Mouse (Mus musculus) small intestine, adult 2 months (tissue): Measurements from ENCODE around the gene Inpp5k.

ENCODE experiments used
- CTCF ChIP-seq: fragments of 200-500 bp; IDR thresholded peaks from 2 replicates; pipeline ENCODE4 v1.5.1; 2012; ENCODE audit warnings: low read depth, mild to moderate bottlenecking, control low read depth, inconsistent platforms, low read length, moderate library complexity, mixed read lengths; ENCODE audit not compliant: insufficient replicate concordance, insufficient read length; ENCODE audit errors: extremely low read depth
- POLR2A ChIP-seq: fragments of 200-500 bp; IDR thresholded peaks from 2 replicates; pipeline ENCODE4 v1.6.1; 2012; ENCODE audit warnings: low read depth, mild to moderate bottlenecking, control low read depth, inconsistent platforms, low read length, moderate library complexity

DNA sequence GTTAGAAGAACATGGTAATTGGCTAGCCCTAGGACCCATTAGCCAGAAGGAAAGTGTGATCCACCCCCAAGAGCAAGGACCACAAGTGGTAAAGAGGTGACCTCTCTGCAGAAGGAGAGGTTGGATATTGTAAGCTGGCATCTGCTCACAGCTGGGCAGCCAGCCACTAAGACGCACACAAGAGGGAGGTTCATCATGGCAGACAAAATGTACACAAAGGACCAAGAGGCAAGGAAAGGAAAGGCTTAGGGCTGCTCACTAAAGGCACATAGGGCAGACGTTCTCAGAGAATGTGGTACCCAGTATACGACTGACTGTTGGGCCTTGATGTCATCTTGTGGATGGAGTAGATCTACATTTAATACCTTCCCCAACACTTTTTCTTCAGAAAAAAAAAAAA lies 44.1 kb downstream of the Inpp5k start:
- TF ChIP-seq CTCF (no peak), POLR2A (no peak)
